Mouse (Mus musculus) T-helper 17 cell (primary cell): ENCODE results near the gene Rhbdl1.
"Not testable (repeated sequence)": the region's sequence is repeated elsewhere in the genome, so short reads cannot be mapped to it uniquely, and the experiment has no call there.

ENCODE experiments used
- in situ Hi-C, 2 experiments: fragments of 300-600 bp; cut with MboI, MseI; formaldehyde crosslinking; loops; 1 replicate in 1 of 2; 2 replicates in 1 of 2; pipeline ENCODE4 v1.15.1; 2025; ENCODE audit warnings: high pct_unique_total_duplicates in 2 of 2

Rhbdl1 gene

GRCm38 (mm10) chr17:25872676-25873075, 35.6 kb upstream of the Rhbdl1 start:
- in situ Hi-C loops, result no loop called here

GRCm38 (mm10) chr17:25871566-25871965, 34.5 kb upstream of the Rhbdl1 start:
- in situ Hi-C loops, result not testable (repeated sequence)

GRCm38 (mm10) chr17:25869954-25870353, 32.9 kb upstream of the Rhbdl1 start:
- in situ Hi-C loops, result no loop called here

GRCm38 (mm10) chr17:25869498-25869897, 32.4 kb upstream of the Rhbdl1 start:
- in situ Hi-C loops, result no loop called here

- in situ Hi-C loops, result no loop called here
Observed at GRCm38 (mm10) chr17:25868601-25869191, 31.6 kb upstream of the Rhbdl1 start, which contains the start of gene Mcrip2. Mcrip2 (minus strand) TSS chr17:25868764.

GRCm38 (mm10) chr17:25867836-25868600, 30.9 kb upstream of the Rhbdl1 start:
- in situ Hi-C loops, result no loop called here

- in situ Hi-C loops, result no loop called here
Observed at GRCm38 (mm10) chr17:25867509-25867835, 30.4 kb upstream of the Rhbdl1 start.

- in situ Hi-C loops, result no loop called here
Observed at GRCm38 (mm10) chr17:25866172-25866571, 29.1 kb upstream of the Rhbdl1 start.

- in situ Hi-C loops, result no loop called here
Observed at GRCm38 (mm10) chr17:25865288-25865687, 28.2 kb upstream of the Rhbdl1 start.

- in situ Hi-C loops, result no loop called here
Observed at GRCm38 (mm10) chr17:25864311-25864710, 27.2 kb upstream of the Rhbdl1 start.

GRCm38 (mm10) chr17:25863681-25864080, 26.6 kb upstream of the Rhbdl1 start:
- in situ Hi-C loops, result no loop called here

- in situ Hi-C loops, result no loop called here
Observed at GRCm38 (mm10) chr17:25861704-25862612, 24.9 kb upstream of the Rhbdl1 start.

GRCm38 (mm10) chr17:25860832-25861703, 24.0 kb upstream of the Rhbdl1 start, which contains the start of gene Wdr90:
Wdr90 (minus strand) TSS chr17:25861501.
- in situ Hi-C loops, result no loop called here

- in situ Hi-C loops, result no loop called here
Observed at GRCm38 (mm10) chr17:25860229-25860628, 23.1 kb upstream of the Rhbdl1 start.

GRCm38 (mm10) chr17:25844396-25844901, 7.4 kb upstream of the Rhbdl1 start, which contains the start of gene Rhot2:
Rhot2 (minus strand) TSS chr17:25844851.
- in situ Hi-C loops, result no loop called here

- in situ Hi-C loops, result no loop called here
Observed at GRCm38 (mm10) chr17:25843636-25844395, 6.7 kb upstream of the Rhbdl1 start.

GRCm38 (mm10) chr17:25843122-25843521, 6.0 kb upstream of the Rhbdl1 start:
- in situ Hi-C loops, result no loop called here

GRCm38 (mm10) chr17:25842509-25842908, 5.4 kb upstream of the Rhbdl1 start:
- in situ Hi-C loops, result no loop called here

GRCm38 (mm10) chr17:25841117-25841880, 4.2 kb upstream of the Rhbdl1 start, which contains the start of gene Gm20683:
Gm20683 (minus strand) TSS chr17:25841763.
- in situ Hi-C loops, result no loop called here
